Mouse (Mus musculus): Measurements from ENCODE around the gene Majin.
A peak's percentile ranks its signal among the peaks of the same experiment; 100 is the strongest.

The Majin gene

DNA sequence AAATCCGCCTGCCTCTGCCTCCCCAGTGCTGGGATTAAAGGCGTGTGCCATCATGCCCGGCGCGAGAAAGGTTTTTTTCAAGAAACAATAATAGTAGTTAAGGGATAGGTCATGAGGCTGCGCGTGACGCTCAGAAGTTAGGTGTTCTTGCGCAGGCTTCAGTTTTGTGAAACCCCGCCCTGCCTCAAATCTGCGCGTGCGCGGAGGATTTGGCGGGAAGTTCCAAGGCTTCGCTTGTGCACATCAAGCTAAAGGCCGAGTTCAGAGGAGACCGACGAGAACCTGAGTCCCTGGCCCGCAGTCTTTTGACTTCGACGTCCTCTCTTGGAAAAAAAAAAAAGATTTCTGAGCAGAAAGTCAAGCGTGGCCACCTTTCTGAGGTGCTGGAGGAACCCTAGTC, at the start of gene Majin:
TSS of gene Majin (plus strand) at position 258 of the 400 bp plus-strand sequence.
- no peak for DNase-seq (ENCODE audit: low spot score in 2 of 2)

DNA sequence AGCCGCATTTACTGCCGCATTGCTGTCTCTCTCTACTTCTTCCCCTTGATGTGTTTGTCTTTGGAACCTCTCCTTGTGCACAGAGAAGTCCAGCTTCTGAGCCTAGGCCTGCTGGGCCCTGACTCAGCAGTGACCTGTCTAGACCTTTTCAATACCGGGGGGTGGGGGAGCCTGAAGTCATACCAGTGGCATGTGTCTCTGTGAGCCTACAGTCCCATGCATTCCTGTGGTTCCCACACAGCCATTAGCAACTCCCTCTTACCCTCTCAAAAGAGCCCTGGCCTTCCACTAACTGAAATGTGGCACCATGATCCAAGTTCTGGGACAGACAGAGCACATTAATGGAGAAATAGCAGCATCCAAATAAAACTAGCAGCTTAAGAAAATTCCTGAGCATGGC, 47.8 kb upstream of the Majin start:
- no peak for DNase-seq (ENCODE audit: low spot score in 2 of 2)

DNA sequence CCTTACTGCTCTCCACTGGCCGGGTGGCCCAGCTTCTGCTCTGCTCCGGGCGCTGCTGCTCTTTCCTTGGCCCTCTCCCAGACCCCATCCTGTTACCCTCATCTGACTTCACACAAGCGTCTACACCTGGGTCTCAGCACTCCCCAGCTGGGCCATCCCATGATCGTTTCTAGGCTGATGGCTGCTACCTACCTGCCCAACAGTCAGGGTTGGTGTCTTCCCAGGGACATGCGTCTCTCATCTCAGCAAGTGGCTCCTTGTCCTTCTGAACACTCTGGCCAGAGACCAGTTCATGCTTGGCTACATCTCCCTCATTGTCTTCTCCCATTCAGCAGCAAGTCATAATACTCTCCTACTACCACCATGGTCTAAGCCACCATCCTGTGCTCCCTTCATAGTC, 44.5 kb upstream of the Majin start:
- DNase-seq (ENCODE audit: low spot score in 2 of 2), result no peak

DNA sequence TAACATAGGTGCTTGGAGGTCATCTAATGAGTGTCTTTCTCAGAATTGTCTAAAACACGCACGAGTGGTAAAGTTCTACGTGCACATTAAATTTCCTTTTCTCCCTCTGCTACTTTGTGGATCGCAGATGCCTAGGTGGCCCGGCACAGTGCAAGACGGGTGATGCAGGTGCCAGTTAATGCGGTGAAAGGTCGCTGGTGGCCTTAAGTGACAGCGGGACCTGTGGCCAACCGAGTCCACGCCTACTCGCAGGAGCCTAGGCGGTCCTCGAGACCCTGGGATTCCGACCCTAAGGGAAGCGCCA, 43.9 kb upstream of the Majin start:
- no peak for DNase-seq (ENCODE audit: low spot score in 2 of 2)

DNA sequence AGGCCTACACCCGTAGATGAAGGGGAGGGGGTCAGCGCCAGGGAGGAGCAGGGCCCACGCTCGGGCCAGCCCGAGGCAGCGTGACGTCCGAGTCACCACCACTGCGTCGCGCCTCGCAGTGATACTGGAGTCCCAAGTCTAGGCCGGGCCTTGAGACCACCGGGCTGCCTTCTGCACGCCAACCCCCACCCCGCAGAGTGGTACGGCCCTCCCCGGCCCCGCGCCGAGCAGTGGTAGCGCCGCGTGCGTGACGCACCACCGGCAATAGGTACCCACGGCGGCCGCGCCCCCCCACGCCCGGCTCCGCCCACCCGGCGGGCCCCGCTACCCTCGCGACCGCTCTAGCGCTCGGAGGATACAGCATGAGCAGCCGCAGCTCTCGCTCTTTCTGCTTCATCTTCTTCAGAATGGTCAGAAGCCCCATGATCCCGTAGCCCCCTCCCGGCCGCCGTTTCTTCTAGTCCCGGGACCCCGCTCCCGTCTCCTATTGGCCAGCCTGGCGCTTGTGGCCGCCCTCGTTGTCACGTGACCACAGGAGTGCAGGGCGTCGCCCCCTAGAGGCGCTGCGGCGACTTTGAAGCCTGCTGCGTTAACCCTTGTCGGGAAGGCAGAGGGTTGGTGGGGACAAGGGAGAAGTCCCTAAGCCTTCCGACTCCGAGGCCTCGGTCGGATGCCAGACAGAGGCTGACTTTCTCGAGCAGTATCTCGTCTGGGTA, 43.4 kb upstream of the Majin start, which contains the start of gene Batf2:
TSS of gene Batf2 (plus strand) at position 306 of the 716 bp plus-strand sequence.
- peak; percentile 91 to 94 for DNase-seq (ENCODE audit: low spot score in 2 of 2)

DNA sequence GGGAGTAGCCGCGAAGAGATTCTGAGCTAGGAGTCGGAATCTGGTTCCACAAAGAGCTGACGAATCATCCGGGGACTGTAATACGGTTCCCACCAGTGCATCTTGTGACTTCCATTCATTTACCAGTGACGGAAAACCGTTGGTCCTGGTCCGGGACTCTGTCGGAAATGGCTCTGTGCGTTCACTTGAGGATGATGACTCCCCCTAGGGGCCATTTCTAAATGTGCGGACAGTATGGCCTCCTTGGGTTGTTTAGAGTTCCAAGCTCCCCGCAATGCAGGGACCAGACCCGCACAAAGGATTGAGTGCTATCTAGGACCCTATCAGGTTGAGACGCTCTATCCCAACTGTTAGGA, 42.8 kb upstream of the Majin start, which contains the start of gene Arl2:
TSS of gene Arl2 (minus strand) at position 155 of the 356 bp plus-strand sequence.
- peak; percentile 74 to 83 for DNase-seq (ENCODE audit: low spot score in 2 of 2)

DNA sequence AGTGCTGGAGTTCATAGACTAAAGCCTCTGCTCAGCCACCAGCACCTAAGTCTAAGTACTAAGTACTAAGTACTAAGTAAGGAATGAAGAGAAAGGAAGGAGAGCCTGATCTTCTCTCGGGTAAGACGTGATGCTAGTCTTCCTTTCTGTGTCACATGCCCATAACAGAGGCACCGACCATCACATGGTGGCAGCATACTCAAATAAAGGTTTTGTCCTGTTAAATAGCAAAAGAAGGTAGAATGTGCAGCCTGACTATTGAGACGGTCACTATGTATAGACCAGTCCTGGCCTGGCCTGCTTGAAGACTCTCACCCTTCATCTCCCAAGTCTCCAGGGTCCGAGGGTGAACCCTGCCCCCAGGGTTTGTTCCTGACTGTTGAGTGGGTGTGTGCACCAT, 39.3 kb upstream of the Majin start:
- no peak for DNase-seq (ENCODE audit: low spot score in 2 of 2)

DNA sequence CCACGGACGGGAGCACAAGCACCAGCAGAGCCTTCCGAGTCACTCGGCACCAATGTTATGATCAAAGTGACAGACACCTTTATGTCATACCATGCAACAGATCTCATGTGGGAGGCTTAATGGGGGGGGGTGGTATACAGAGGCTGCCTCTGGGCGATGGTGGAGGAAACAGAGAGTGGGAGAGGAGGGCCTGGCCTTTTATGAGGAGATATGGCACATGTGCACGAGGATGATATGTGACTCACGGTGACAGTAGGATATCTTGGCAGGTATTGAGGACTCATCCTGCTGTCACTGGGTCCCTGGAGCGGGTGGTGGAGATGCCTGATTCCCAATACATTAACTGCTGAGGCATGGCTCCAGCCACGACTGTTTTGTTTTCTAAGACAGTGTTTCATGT, 29.0 kb upstream of the Majin start:
- DNase-seq (ENCODE audit: low spot score in 2 of 2), result no peak

DNA sequence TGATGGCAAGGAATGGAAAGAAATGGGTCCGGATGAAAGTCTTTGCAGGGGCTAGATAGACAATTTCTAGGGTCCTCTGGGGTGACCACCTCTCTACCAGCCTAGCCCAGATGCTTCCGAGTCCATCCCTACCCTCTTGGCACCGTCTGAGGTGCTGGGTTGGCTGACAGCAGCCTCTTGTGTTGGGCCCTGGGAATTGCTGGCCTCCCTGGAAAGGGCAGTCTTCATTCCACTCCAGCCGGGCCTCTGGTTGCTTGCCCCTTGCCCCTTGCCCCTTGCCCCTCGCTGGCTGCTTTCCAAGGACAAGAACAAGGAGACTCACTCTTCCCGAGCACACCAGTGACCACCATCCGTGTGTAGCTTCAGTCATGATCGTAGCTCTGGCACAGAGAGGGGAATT, 27.8 kb upstream of the Majin start:
- DNase-seq (ENCODE audit: low spot score in 2 of 2), result no peak

DNA sequence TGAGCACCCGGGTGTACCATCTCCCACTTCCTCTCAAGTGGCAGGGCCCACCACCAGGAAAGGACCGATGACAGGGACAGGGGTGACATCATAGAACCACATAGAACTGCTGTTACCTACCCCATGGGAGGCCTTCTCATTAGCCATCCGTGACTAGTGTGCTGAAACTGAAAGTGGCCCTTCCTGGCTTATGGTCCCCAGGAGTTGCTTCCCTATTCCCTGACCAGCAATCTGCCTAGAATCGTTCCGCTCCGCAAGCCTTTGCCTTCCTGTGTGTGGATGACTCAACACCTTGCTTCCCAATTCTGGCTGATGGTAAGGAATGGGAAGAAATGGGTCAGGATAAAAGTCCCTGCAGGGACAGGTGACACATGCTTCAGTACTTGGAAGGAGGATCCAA, 27.0 kb upstream of the Majin start:
- DNase-seq (ENCODE audit: low spot score in 2 of 2), result peak in 1 of 2 experiments; percentile 19

DNA sequence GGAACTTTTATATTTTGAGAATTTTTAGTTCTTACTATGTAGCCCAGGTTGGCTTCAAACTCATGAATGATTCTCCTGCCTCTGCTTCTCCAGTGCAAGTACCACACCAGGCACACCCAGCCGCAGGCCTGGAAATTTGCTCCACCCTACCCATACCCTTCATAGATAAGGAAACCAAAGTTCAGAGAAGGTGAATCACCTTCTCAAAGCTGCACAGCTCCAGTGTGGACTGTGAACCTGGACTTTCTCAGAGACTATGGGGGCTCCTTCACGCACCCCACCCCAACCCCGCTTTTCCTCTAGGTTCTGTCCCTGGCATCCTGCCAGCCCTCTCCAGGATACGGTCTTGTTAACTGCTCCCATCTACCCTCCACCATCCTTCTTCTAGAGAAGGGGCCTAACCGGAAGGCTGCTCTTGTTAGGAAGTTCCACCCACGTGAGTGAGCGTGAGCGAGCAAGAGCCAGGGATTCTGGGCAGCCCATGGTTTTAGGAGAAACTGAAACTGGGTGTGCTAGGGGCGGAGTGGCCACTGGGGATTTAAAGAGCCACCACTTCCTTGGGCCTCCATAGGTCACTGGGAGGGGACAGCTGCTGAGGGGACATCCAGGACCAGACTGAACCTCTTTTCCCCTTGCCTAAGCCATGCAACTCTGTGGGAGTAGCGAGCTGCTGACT, 20.2 kb upstream of the Majin start:
- DNase-seq (ENCODE audit: low spot score in 2 of 2), result no peak

DNA sequence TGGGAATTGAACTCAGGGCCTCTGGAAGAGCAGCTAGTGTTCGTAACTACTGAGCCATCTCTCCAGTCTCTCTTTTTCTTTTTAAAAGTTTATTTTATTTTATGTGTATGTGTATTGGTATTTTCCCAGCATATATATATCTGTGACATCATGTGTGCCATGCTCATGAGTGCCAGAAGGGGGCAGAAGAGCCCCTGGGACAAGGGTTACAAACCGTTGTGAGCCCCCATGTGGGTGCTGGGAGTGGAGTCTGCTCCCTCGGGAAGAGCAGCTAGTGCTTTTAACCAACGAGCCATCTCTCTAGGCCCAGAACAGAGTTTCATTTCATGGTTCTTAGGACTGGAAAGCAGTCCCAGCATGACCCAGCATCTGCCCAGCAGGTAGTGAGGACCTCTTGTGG, 17.4 kb upstream of the Majin start:
- no peak for DNase-seq (ENCODE audit: low spot score in 2 of 2)

DNA sequence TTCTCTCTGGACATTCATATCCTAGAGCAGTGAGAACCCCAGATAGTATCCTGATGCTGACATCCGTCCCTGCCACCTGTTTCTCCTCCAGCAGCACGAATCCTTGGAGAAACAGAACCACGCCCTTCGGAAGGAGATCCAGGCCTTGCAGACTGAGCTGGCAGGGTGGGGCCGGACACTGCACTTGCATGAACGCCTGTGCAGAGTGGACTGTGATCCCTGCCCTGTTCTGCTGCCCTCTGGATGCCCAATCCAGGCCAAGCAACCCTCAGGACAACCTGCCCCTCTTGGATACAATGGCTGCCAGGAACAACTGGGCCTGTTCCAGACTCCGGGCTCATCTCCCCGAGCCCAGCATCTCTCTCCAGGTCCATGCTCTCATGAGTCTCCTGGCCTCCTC, 13.0 kb upstream of the Majin start:
- DNase-seq (ENCODE audit: low spot score in 2 of 2), result no peak

DNA sequence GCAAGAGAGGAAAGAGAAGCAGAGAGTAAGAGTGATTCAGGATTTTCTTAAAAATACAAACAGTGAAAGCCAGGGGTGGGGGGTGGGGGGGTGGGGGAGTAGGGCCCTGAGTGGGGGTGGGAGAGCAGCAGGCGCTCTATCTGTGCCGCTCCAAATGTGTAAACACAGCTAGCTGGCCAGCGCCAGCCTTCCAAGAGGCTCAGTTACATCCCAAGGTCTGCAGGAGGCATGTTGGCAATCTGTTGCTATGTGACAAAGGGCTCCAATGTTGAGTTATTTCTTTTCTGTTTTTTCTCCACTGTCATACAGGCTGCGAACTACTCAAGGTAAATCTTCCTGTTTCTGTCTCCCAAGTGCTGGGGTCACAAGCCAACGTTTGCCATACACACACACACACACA, 9.4 kb upstream of the Majin start:
- DNase-seq (ENCODE audit: low spot score in 2 of 2), result no peak

DNA sequence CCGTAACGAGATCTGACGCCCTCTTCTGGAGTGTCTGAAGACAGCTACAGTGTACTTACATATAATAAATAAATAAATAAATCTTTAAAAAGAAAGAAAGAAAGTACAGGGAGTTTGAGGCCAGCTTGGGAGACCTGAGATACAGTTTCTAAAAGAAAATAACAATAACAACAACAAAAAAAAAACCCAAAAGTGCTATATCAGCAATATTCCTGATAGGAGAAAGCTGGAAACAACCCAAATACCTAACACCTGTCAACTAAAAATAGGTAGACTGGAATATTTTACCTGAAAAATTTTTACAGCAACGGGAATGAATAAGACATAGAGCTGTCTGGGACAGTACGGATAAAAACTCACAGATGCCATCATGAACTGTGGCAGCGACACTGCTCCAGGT, 5.4 kb upstream of the Majin start:
- no peak for DNase-seq (ENCODE audit: low spot score in 2 of 2)

DNA sequence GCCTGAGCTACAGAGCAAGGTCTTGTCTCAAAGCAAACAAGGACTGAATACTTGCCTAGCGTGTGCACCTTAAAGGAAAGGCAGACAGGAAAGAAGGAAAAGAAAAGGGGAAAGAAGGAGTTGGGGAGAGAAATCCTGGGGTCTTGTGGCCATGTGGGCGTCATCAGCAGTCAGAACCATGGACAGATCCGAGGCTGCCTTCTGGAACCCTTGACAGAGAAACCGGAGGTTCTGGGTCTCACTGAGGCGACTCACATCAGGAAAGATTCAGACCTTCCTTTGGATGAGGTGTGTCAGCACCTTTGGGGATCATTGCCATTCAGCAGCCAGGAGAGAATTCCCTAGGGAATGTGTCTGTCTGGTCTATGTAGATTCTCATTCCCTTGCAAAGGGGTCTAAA, 2.6 kb upstream of the Majin start:
- DNase-seq (ENCODE audit: low spot score in 2 of 2), result no peak

DNA sequence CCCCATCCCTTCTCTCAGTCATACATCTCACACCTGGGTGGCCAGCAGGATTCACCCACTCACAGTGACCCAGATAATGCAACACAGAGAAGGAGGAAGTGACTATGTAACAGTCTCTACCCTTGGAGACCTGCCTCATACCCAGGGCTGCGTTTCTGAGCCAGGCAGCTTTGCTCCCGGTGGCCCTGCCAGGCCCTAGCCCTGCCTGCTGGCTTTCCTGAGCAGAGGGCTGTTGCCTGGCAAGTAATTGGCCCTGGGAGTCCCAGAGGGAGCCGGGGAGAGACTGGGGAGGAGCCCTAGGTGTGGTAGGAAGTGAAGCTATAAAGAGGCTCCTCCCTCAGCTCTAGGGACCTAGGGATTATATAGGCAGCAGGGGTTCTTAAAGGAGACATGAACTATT, 1.7 kb upstream of the Majin start:
- DNase-seq (ENCODE audit: low spot score in 2 of 2), result no peak

DNA sequence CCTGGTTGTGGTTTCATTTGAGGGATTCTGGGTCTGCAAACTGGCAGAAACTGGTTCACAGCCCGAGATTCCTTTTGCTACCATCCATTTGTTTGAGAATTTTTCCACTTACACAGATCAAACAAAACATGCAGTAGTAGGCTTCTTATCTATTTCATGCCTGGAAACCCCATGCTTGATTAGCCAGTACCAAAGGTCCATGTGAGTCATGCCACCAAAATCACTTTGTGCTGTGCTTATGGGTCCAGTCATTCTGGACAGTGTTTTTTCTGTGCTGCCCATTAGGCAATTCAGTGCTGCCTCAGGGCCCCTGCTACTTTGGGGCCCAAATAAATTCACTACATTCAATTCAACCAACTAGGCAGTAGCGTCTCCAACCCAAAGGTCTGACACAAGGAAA, 20.1 kb downstream of the Majin start:
- DNase-seq (ENCODE audit: low spot score in 2 of 2), result no peak

DNA sequence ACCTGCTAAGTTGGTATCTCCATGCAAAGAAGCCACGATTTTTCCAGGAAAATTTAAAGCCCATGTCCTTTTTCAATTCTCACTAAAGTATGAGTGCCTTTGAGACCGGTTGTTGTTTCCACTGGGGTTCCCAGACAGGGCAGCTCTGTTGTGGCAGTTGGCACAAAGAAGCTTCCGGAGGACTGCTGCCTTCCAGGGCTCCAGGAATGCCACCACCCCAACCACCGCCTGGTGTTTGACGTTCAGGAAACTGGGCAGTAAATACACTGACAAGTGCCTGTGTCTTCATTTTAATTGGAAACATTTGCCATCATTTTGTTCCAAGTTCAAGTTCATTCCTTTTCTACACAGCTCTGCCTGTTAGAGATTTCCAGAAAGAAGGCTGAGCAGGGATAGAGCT, 22.5 kb downstream of the Majin start:
- DNase-seq (ENCODE audit: low spot score in 2 of 2), result no peak

DNA sequence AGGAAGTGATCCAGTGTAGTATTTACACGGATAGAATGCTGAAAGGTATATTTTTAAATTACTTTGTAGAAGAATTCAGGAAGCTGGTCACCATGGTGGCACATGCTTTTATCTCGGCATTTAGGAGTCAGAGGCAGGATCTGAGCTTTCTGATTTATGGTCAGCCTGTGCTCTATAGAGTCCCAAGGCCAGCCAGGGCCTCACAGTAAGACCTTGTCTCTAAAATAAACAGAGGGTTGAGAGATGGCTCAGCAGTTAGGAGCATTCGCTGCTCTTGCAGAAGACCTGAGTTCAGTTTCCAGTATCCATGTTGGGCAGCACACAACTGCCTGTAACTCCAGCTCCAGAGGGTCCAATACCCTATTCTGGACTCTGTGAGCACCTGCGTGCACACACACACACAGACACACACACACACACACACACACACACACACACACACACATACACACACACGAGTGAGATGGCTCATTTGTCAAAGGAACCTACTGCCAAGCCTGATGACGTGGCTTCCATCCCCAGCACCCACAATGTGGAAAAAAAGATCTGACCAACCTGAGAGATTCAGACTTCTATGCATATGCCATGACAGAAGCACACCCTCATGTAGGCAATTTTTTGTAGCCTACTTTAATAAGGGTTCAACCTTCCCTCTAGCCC, 32.0 kb downstream of the Majin start:
- no peak for DNase-seq (ENCODE audit: low spot score in 2 of 2)

DNA sequence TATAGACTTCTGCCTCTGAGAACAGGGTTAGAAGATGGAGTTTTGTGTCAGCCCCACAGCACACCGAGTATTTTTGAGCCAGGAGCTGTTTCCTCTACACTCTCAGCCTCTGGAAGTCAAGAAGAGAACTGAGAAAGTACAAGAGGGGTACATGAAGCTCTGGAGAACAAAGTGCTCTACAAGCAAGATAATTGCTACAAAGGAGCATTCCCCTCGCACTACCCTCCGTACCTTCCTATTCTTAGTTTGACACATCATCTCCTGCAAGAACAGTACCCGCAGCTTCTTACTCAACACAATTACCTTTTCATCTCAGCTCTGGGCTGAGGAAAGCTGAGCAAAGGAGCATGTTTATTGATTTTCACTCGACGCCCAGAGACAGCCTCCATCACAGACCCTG, 34.4 kb downstream of the Majin start:
- DNase-seq (ENCODE audit: low spot score in 2 of 2), result no peak

DNA sequence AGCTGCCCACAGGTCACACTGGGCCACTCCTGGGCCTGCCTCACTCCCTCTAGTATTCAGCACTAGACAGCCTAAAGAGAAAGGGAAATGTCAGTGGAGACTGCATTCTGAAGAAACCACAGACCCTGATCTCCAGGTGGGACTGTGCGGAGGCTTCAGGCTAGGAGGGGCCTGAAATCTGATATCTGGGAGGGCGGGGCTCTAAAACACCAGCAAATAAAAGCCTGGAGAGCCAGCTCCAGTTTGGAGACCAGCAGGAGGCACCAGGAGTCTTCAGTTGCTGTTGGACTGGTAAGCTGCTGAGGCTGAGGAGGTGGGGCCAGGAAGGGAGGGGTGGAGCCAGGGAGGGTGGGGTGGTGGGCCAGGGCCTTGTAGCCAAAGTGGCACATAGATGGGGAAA, 41.9 kb downstream of the Majin start, which contains the start of gene Gpha2:
TSS of gene Gpha2 (plus strand) at position 246 of the 400 bp plus-strand sequence.
- no peak for DNase-seq (ENCODE audit: low spot score in 2 of 2)

DNA sequence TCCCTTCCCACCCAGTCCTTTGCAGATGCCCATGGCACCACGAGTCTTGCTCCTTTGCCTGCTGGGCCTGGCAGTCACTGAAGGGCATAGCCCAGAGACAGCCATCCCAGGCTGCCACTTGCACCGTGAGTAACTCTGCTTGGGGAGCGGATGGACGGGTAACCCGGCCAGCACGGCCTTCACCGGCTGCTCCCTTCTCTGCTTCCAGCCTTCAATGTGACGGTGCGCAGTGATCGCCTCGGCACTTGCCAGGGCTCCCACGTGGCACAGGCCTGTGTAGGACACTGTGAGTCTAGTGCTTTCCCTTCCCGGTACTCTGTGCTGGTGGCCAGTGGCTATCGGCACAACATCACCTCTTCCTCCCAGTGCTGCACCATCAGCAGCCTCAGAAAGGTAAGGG, 42.6 kb downstream of the Majin start:
- DNase-seq (ENCODE audit: low spot score in 2 of 2), result no peak
